Mouse (Mus musculus): ENCODE results near the gene Grwd1. TPM values are rescaled to one million over a fixed set of nuclear protein-coding genes. Genes with fewer than 3 reads are reported as not detected.

Gene Grwd1
- polyA plus RNA-seq, 1 experiment from 2014 or later = 93.5 TPM

- no peak overlapping the region for H3K27ac ChIP-seq (ENCODE audit: low read depth, low read length)
- H3K9me3 ChIP-seq (ENCODE audit: control insufficient read depth, low read length) = peaks cover 2% of the 10 kb centered on the region; the same call in 1 of the 2 replicates
- no peaks in the 10 kb centered on the region for H3K36me3 ChIP-seq (ENCODE audit: control insufficient read depth, insufficient read depth, low read length)
- no peaks in the 10 kb centered on the region for H3K4me1 ChIP-seq (ENCODE audit: control insufficient read depth, insufficient read depth, low read length)
- H3K9ac ChIP-seq (ENCODE audit: low read depth, low read length) = no peak overlapping the region
- no peak overlapping the region for H3K4me3 ChIP-seq (ENCODE audit: low read length)
- H3K27me3 ChIP-seq (ENCODE audit: control insufficient read depth, insufficient read depth, low read length) = no peaks in the 10 kb centered on the region
- 56% methylated on average over 7 of the region's 7 CpGs for WGBS
- H3K4me2 ChIP-seq (replicated peaks; ENCODE audit: low read depth, low read length) = no peak overlapping the region
- no peak for ATAC-seq (ENCODE audit: low FRiP score, low TSS enrichment)
Observed at GRCm38 (mm10) chr7:45775237-45775636, 55.5 kb downstream of the Grwd1 start.

Other genes starting within 250 kb of the Grwd1 start
- not detected in 2 replicates for gene Fgf21, start 215.5 kb downstream of the Grwd1 start, polyA plus RNA-seq (2014; fragmentation: Nextera tagmentation; extraction: Ambion mirVana)
- gene Fut1, start 213.7 kb downstream of the Grwd1 start, polyA plus RNA-seq (2014; fragmentation: Nextera tagmentation; extraction: Ambion mirVana) = 0.14 TPM in 2 replicates
- gene Izumo1, start 209.1 kb downstream of the Grwd1 start, polyA plus RNA-seq (2014; fragmentation: Nextera tagmentation; extraction: Ambion mirVana) = 0.11 and 0.23 TPM in 2 replicates
- 12.1 and 18.7 TPM in 2 replicates for gene Rasip1, start 203.5 kb downstream of the Grwd1 start, polyA plus RNA-seq (2014; fragmentation: Nextera tagmentation; extraction: Ambion mirVana)
- 3.6 and 5.0 TPM in 2 replicates for gene Mamstr, start 191.0 kb downstream of the Grwd1 start, polyA plus RNA-seq (2014; fragmentation: Nextera tagmentation; extraction: Ambion mirVana)
- 0.26 and 0.31 TPM in 2 replicates for gene Fut2, start 164.6 kb downstream of the Grwd1 start, polyA plus RNA-seq (2014; fragmentation: Nextera tagmentation; extraction: Ambion mirVana)
- gene Ntn5, start 146.9 kb downstream of the Grwd1 start, polyA plus RNA-seq (2014; fragmentation: Nextera tagmentation; extraction: Ambion mirVana) = 0.20 and 0.27 TPM in 2 replicates
- 0.17 and 0.28 TPM in 2 replicates for gene Sec1, start 136.5 kb downstream of the Grwd1 start, polyA plus RNA-seq (2014; fragmentation: Nextera tagmentation; extraction: Ambion mirVana)
- 6.9 and 11.9 TPM in 2 replicates for gene Car11, start 131.1 kb downstream of the Grwd1 start, polyA plus RNA-seq (2014; fragmentation: Nextera tagmentation; extraction: Ambion mirVana)
- gene Dbp, start 125.9 kb downstream of the Grwd1 start, polyA plus RNA-seq (2014; fragmentation: Nextera tagmentation; extraction: Ambion mirVana) = 6.6 and 7.7 TPM in 2 replicates
- gene Rpl18, start 115.5 kb downstream of the Grwd1 start, polyA plus RNA-seq (2014; fragmentation: Nextera tagmentation; extraction: Ambion mirVana) = 1,328 and 1,679 TPM in 2 replicates
- gene Sphk2, start 112.9 kb downstream of the Grwd1 start, polyA plus RNA-seq (2014; fragmentation: Nextera tagmentation; extraction: Ambion mirVana) = 16.8 and 23.9 TPM in 2 replicates
- gene Fam83e, start 109.7 kb downstream of the Grwd1 start, polyA plus RNA-seq (2014; fragmentation: Nextera tagmentation; extraction: Ambion mirVana) = 1.2 and 2.1 TPM in 2 replicates
- 0.29 TPM in 1 of 2 replicates, not detected in the other for gene Spaca4, start 105.1 kb downstream of the Grwd1 start, polyA plus RNA-seq (2014; fragmentation: Nextera tagmentation; extraction: Ambion mirVana)
- 2.8 and 4.2 TPM in 2 replicates for gene Lmtk3, start 47.2 kb downstream of the Grwd1 start, polyA plus RNA-seq (2014; fragmentation: Nextera tagmentation; extraction: Ambion mirVana)
- 3.2 and 3.8 TPM in 2 replicates for gene Sult2b1, start 46.3 kb downstream of the Grwd1 start, polyA plus RNA-seq (2014; fragmentation: Nextera tagmentation; extraction: Ambion mirVana)
- gene Cyth2, start 16.4 kb downstream of the Grwd1 start, polyA plus RNA-seq (2014; fragmentation: Nextera tagmentation; extraction: Ambion mirVana) = 109 and 111 TPM in 2 replicates
- 1.2 and 1.3 TPM in 2 replicates for gene Kcnj14, start 6.2 kb downstream of the Grwd1 start, polyA plus RNA-seq (2014; fragmentation: Nextera tagmentation; extraction: Ambion mirVana)
- 145 and 184 TPM in 2 replicates for gene Kdelr1, start 41.8 kb upstream of the Grwd1 start, polyA plus RNA-seq (2014; fragmentation: Nextera tagmentation; extraction: Ambion mirVana)
- 0.28 and 0.37 TPM in 2 replicates for gene Grin2d, start 47.4 kb upstream of the Grwd1 start, polyA plus RNA-seq (2014; fragmentation: Nextera tagmentation; extraction: Ambion mirVana)
- gene Syngr4, start 65.8 kb upstream of the Grwd1 start, polyA plus RNA-seq (2014; fragmentation: Nextera tagmentation; extraction: Ambion mirVana) = 0.90 and 2.1 TPM in 2 replicates
- 4.5 and 5.0 TPM in 2 replicates for gene Tmem143, start 66.0 kb upstream of the Grwd1 start, polyA plus RNA-seq (2014; fragmentation: Nextera tagmentation; extraction: Ambion mirVana)
- gene Emp3, start 90.5 kb upstream of the Grwd1 start, polyA plus RNA-seq (2014; fragmentation: Nextera tagmentation; extraction: Ambion mirVana) = 171 and 182 TPM in 2 replicates
- 8.0 and 10.0 TPM in 2 replicates for gene Ccdc114, start 93.1 kb upstream of the Grwd1 start, polyA plus RNA-seq (2014; fragmentation: Nextera tagmentation; extraction: Ambion mirVana)
- gene Abcc6, start 199.4 kb upstream of the Grwd1 start, polyA plus RNA-seq (2014; fragmentation: Nextera tagmentation; extraction: Ambion mirVana) = 0.04 and 0.53 TPM in 2 replicates
- gene Nomo1, start 202.8 kb upstream of the Grwd1 start, polyA plus RNA-seq (2014; fragmentation: Nextera tagmentation; extraction: Ambion mirVana) = 23.7 and 24.5 TPM in 2 replicates

Data from kidney, embryonic 14.5 days (tissue).